Mouse (Mus musculus) cerebellum, adult 2 months (tissue): Measurements from ENCODE around the gene Dhrs9. TPM values are rescaled to one million over a fixed set of nuclear protein-coding genes. Genes with fewer than 3 reads are reported as not detected.
A peak's percentile ranks its signal among the peaks of the same experiment; 100 is the strongest.

Experiments used
- DNase-seq, 2 experiments: peaks; one replicate each; pipeline ENCODE4 v3.0.0; 2021
- H3K27ac ChIP-seq: fragments of 200-500 bp; 2 replicates; pipeline ENCODE4 v1.5.1; 2012; ENCODE audit warnings: low read length, control low read depth, inconsistent platforms; ENCODE audit not compliant: insufficient read depth
- H3K27me3 ChIP-seq: fragments of 200-500 bp; 2 replicates; pipeline ENCODE4 v1.6.1; 2012; ENCODE audit warnings: inconsistent platforms, mild to moderate bottlenecking, low read length, moderate library complexity; ENCODE audit not compliant: control insufficient read depth, insufficient read depth
- H3K4me1 ChIP-seq: fragments of 200-500 bp; 2 replicates; pipeline ENCODE4 v1.6.1; 2011; ENCODE audit warnings: low read length; ENCODE audit not compliant: control insufficient read depth, insufficient read depth
- H3K4me3 ChIP-seq: fragments of 200-500 bp; replicated peaks from 2 replicates; pipeline ENCODE3; 2011; ENCODE audit warnings: mild to moderate bottlenecking, low read depth, low read length, control low read depth; ENCODE audit not compliant: insufficient read depth
- CTCF ChIP-seq: fragments of 200-500 bp; IDR thresholded peaks from 2 replicates; pipeline ENCODE4 v1.5.1; 2011; ENCODE audit warnings: low read depth, mild to moderate bottlenecking, control low read depth, low read length, moderate library complexity, borderline replicate concordance; ENCODE audit not compliant: insufficient read depth
- POLR2A ChIP-seq: fragments of 200-500 bp; IDR thresholded peaks from 2 replicates; pipeline ENCODE4 v1.6.1; 2011; ENCODE audit warnings: low read length, control low read depth, borderline replicate concordance; ENCODE audit not compliant: insufficient read depth
- WGBS: fragments of 180-500 bp; shearing (Covaris S2); methylation state at CpG from one replicate; pipeline ENCODE4 v1.1.7; 2018; 5-methylcytosine and 5-hydroxymethylcytosine counted together
- polyA plus RNA-seq: library from polyadenylated mRNA; depleted of rRNA; stranded (reverse); fragments of >200 nt; gene quantifications from 2 replicates; pipeline ENCODE4 v1.2.3, GENCODE M21; 2012; rRNA removed

The Dhrs9 gene
- polyA plus RNA-seq, 1 experiment = not detected

DNA sequence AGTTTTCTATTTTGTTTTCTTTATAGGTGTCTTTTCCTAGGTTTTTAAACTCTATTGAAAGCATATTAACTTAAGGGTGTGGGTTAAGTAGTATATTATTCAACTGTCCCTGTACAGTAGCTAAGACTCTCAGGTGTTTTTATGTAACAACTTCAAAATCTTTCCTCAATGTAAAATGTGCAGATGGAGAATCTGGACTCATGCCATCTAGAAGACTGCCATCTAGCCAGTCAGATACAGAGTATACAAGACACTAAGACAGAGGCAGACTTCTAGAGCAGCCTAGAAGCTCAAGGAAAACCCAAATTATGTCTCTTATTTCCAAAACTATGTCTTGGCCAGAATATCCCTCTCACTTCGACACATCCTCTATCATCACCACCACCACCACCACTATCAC, 45.8 kb downstream of the Dhrs9 start:
- 84% methylated on average over 1 of the region's 1 CpGs for WGBS
- no peak overlapping the region for H3K27ac ChIP-seq
- TF ChIP-seq POLR2A (no peak), CTCF (no peak)
- no peak overlapping the region for H3K4me3 ChIP-seq
- DNase-seq = peak in 1 of 2 experiments; percentile 22
- no peaks in the 10 kb centered on the region for H3K27me3 ChIP-seq
- no peaks in the 10 kb centered on the region for H3K4me1 ChIP-seq

DNA sequence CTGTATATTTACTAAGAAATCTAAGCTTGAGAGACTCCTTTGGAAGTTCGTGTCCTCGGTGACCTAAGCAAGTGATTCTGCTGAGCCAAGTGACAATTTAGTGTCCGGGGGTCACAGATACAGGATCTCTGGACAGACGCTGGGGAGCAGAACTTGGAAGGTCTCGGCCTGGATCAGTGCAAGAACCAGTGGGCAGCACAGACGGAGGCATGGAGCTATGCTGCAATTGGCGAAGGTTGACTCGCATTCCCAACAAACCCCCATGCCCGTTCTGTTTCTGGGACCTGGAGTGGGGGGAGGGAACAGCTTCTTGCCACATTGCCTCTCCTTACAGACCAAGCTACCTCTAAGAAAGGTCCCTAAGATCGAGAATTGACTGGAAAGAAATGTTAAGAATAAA, 46.9 kb downstream of the Dhrs9 start:
- Histone ChIP-seq H3K4me1 (no peaks in the 10 kb centered on the region), H3K4me3 (no peak overlapping the region), H3K27me3 (no peaks in the 10 kb centered on the region), H3K27ac (no peak overlapping the region)
- WGBS = 82% methylated on average over 10 of the region's 10 CpGs
- no peak for TF ChIP-seq CTCF
- TF ChIP-seq POLR2A = no peak
- no peak for DNase-seq

GRCm38 (mm10) chr2:69428116-69428515, 47.9 kb downstream of the Dhrs9 start:
- 31% methylated on average over 3 of the region's 3 CpGs for WGBS
- H3K4me1 ChIP-seq = no peaks in the 10 kb centered on the region

DNA sequence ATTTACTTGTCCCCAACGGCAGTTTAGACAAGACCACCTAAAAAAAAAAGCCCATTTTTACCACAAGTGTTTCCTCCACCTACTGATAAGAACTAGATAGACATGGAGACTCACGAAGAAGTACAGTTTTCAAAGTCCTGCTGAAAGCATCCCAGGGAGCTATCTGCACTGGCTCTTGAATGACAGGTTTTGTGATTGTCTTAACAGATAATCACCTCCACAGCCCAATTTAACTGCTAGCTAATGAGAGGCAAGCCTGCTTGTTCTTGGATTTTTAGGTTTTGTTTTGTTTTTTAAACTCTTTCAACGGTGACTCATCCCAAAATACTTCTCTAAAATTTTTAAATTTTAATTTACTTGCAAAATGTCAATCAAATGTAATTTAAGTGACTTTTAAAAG, 61.4 kb downstream of the Dhrs9 start:
- H3K27ac ChIP-seq = no peak overlapping the region
- no peaks in the 10 kb centered on the region for H3K27me3 ChIP-seq
- no peak for TF ChIP-seq POLR2A
- TF ChIP-seq CTCF = no peak
- H3K4me3 ChIP-seq = no peak overlapping the region
- DNase-seq = no peak
- WGBS = 62% methylated on average over 3 of the region's 3 CpGs
- H3K4me1 ChIP-seq = no peaks in the 10 kb centered on the region

More at GRCm38 (mm10) chr2:69428116-69428515, 47.9 kb downstream of the Dhrs9 start:
- Histone ChIP-seq H3K4me3 (no peak overlapping the region), H3K27ac (no peak overlapping the region), H3K27me3 (no peaks in the 10 kb centered on the region)
- no peak for TF ChIP-seq POLR2A
- TF ChIP-seq CTCF = peak; percentile 59; the same call in 1 of the 2 replicates
- DNase-seq = peak; percentile 60 to 67

GRCm38 (mm10) chr2:69445896-69446472, 65.7 kb downstream of the Dhrs9 start:
- TF ChIP-seq CTCF (no peak), POLR2A (no peak)
- no peaks in the 10 kb centered on the region for H3K4me1 ChIP-seq
- no peaks in the 10 kb centered on the region for H3K27me3 ChIP-seq
- no peak for DNase-seq
- no peak overlapping the region for H3K4me3 ChIP-seq
- 77% methylated on average over 4 of the region's 4 CpGs for WGBS
- no peak overlapping the region for H3K27ac ChIP-seq

- H3K27me3 ChIP-seq = no peaks in the 10 kb centered on the region
- no peak overlapping the region for H3K4me3 ChIP-seq
- DNase-seq = no peak
- H3K27ac ChIP-seq = no peak overlapping the region
- 84% methylated on average over 4 of the region's 4 CpGs for WGBS
- TF ChIP-seq CTCF (no peak), POLR2A (no peak)
- no peaks in the 10 kb centered on the region for H3K4me1 ChIP-seq
These were observed 68.3 kb downstream of the Dhrs9 start for GRCm38 (mm10) chr2:69448581-69448980.

DNA sequence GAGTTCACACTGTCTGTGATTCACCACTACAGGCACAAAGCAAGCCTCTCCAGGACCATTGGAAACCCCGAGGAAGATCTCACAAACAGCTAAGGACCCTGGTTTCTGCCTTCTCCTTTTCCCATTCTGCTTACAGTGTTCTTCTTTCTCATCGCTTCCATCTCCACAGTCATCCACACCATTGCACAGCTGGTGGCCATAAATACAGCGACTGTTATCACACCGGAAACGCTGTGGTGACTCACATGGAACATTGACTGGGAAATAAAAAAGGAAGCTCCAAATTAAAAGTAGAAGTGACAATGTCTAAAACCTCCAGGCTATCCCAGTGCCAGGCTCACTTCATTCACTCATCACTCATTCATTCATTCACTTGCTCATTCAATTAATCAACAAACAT, 70.9 kb downstream of the Dhrs9 start:
- no peak overlapping the region for H3K27ac ChIP-seq
- H3K4me3 ChIP-seq = no peak overlapping the region
- H3K27me3 ChIP-seq = no peaks in the 10 kb centered on the region
- H3K4me1 ChIP-seq = no peaks in the 10 kb centered on the region
- no peak for TF ChIP-seq CTCF
- TF ChIP-seq POLR2A = no peak
- 86% methylated on average over 5 of the region's 5 CpGs for WGBS
- DNase-seq = no peak

Other genes with a start within 250 kb of the Dhrs9 start
- 3.5 and 3.9 TPM in 2 replicates for gene Nostrin, start 244.6 kb upstream of the Dhrs9 start, polyA plus RNA-seq
- 0.49 and 0.54 TPM in 2 replicates for gene Spc25, start 174.3 kb upstream of the Dhrs9 start, polyA plus RNA-seq
- gene G6pc2, start 169.4 kb upstream of the Dhrs9 start, polyA plus RNA-seq = not detected in 2 replicates
- 0.06 TPM in 1 of 2 replicates, not detected in the other for gene Abcb11, start 37.8 kb upstream of the Dhrs9 start, polyA plus RNA-seq
- 0.08 and 0.11 TPM in 2 replicates for gene Lrp2, start 205.6 kb downstream of the Dhrs9 start, polyA plus RNA-seq